Mouse (Mus musculus) lung, embryonic 14.5 days (tissue): ENCODE data around the gene Rap2a. TPM values are rescaled to one million over a fixed set of nuclear protein-coding genes. Genes with fewer than 3 reads are reported as not detected.

Source experiments
- ATAC-seq: fragments of 200-750 bp; cut with Nextera tagmentation; 2 replicates; pipeline ENCODE4 v1.8.0; 2017; ENCODE audit warnings: mild to moderate bottlenecking, moderate TSS enrichment, moderate library complexity; ENCODE audit not compliant: insufficient read depth
- DNase-seq: peaks from one replicate; pipeline ENCODE4 v3.0.0-alpha.2; 2015
- H3K27ac ChIP-seq: fragments of 300-500 bp; sonication (generic); 2 replicates; pipeline ENCODE4 v1.5.1; 2014; ENCODE audit warnings: low read depth, mild to moderate bottlenecking, moderate library complexity
- H3K27me3 ChIP-seq: fragments of 300-500 bp; sonication (generic); 2 replicates; pipeline ENCODE4 v1.6.1; 2014; ENCODE audit warnings: low read length, control low read depth; ENCODE audit not compliant: insufficient read depth
- H3K36me3 ChIP-seq: fragments of 300-500 bp; sonication (generic); 2 replicates; pipeline ENCODE4 v1.6.1; 2014; ENCODE audit warnings: control low read depth; ENCODE audit not compliant: insufficient read depth
- H3K4me1 ChIP-seq: fragments of 300-500 bp; sonication (generic); 2 replicates; pipeline ENCODE4 v1.6.1; 2014; ENCODE audit warnings: antibody characterized with exemption, control low read depth; ENCODE audit not compliant: insufficient read depth
- H3K4me2 ChIP-seq: fragments of 300-500 bp; sonication (generic); 2 replicates; pipeline ENCODE4 v1.6.1; 2014; ENCODE audit warnings: mild to moderate bottlenecking
- H3K4me3 ChIP-seq: fragments of 300-500 bp; sonication (generic); 2 replicates; pipeline ENCODE4 v1.5.1; 2014; ENCODE audit warnings: low read depth, low read length
- H3K9ac ChIP-seq: fragments of 300-500 bp; sonication (generic); 2 replicates; pipeline ENCODE4 v1.6.1; 2014
- H3K9me3 ChIP-seq: fragments of 300-500 bp; sonication (generic); 2 replicates; pipeline ENCODE4 v1.6.1; 2016; ENCODE audit warnings: low read depth, low read length, control low read depth
- CTCF ChIP-seq: IDR thresholded peaks from 2 replicates; pipeline ENCODE4 v1.5.1; 2016; ENCODE audit warnings: antibody characterized with exemption, low read depth
- WGBS: fragments of 180-500 bp; shearing (Covaris S2); extraction: QIAGEN DNeasy Blood & Tissue Kit; methylation state at CpG from one replicate; pipeline ENCODE4 v1.1.7; 2014; 5-methylcytosine and 5-hydroxymethylcytosine counted together
- polyA plus RNA-seq: library from polyadenylated mRNA; unstranded; fragments of >200 nt; fragmentation: Nextera tagmentation; extraction: Ambion mirVana; gene quantifications from 2 replicates; pipeline ENCODE4 v1.2.1, GENCODE M21; 2014

The Rap2a gene
- polyA plus RNA-seq, 1 experiment from 2014 or later = 48.4 TPM

- no peaks in the 10 kb centered on the region for H3K9me3 ChIP-seq
- H3K4me2 ChIP-seq = no peak overlapping the region
- ATAC-seq (no peak), DNase-seq (no peak)
- H3K27ac ChIP-seq = no peak overlapping the region
- TF ChIP-seq CTCF = no peak
- H3K4me3 ChIP-seq = no peak overlapping the region
- H3K4me1 ChIP-seq = 0 out of 2 replicates have a peak, but pooled peaks cover 10% of the 10 kb centered on the region
- WGBS = 83% methylated on average over 6 of the region's 6 CpGs
- peaks cover 13% of the 10 kb centered on the region for H3K36me3 ChIP-seq
- no peaks in the 10 kb centered on the region for H3K27me3 ChIP-seq
- H3K9ac ChIP-seq = no peak overlapping the region
Measured at GRCm38 (mm10) chr14:120499601-120500000, 21.4 kb downstream of the Rap2a start.

GRCm38 (mm10) chr14:120500021-120500560 lies 21.8 kb downstream of the Rap2a start:
- Histone ChIP-seq H3K9ac (no peak overlapping the region), H3K27ac (no peak overlapping the region), H3K36me3 (peaks cover 18% of the 10 kb centered on the region), H3K9me3 (no peaks in the 10 kb centered on the region), H3K4me2 (no peak overlapping the region), H3K4me1 (0 out of 2 replicates have a peak, but pooled peaks cover 10% of the 10 kb centered on the region), H3K27me3 (no peaks in the 10 kb centered on the region), H3K4me3 (no peak overlapping the region)
- ATAC-seq (no peak), DNase-seq (no peak)
- no peak for TF ChIP-seq CTCF
- 75% methylated on average over 12 of the region's 12 CpGs for WGBS

DNA sequence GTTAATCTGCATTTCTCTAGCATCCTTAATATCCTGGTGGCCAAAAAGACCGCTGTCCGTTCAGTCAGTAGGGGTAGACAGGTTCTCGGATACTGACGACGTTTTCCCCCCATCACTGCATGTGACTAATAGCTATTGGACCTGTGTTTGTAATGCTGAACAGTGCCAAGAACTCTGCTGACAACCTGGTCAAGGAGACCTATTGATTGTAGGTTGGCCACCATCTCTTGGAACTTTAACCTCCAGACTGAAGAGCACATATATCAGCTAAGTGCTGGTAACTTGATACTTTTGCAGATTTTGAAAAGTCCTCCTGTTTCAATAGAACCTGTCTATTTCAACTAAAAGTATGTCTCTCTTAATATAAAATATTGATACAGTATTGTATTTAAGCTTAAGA lies 22.5 kb downstream of the Rap2a start:
- ATAC-seq (no peak), DNase-seq (no peak)
- no peak overlapping the region for H3K4me3 ChIP-seq
- H3K27me3 ChIP-seq = no peaks in the 10 kb centered on the region
- no peaks in the 10 kb centered on the region for H3K9me3 ChIP-seq
- H3K9ac ChIP-seq = no peak overlapping the region
- no peak overlapping the region for H3K4me2 ChIP-seq
- WGBS = 86% methylated on average over 5 of the region's 5 CpGs
- peaks cover 23% of the 10 kb centered on the region for H3K36me3 ChIP-seq
- H3K4me1 ChIP-seq = 0 out of 2 replicates have a peak, but pooled peaks cover 10% of the 10 kb centered on the region
- TF ChIP-seq CTCF = no peak
- H3K27ac ChIP-seq = no peak overlapping the region

- H3K27me3 ChIP-seq = no peaks in the 10 kb centered on the region
- H3K4me2 ChIP-seq = no peak overlapping the region
- no peak overlapping the region for H3K27ac ChIP-seq
- H3K4me1 ChIP-seq = peaks cover 9% of the 10 kb centered on the region; the same call in 1 of the 2 replicates
- DNase-seq (no peak), ATAC-seq (no peak)
- no peaks in the 10 kb centered on the region for H3K9me3 ChIP-seq
- no peak overlapping the region for H3K4me3 ChIP-seq
- H3K9ac ChIP-seq = no peak overlapping the region
- WGBS = 93% methylated on average over 12 of the region's 12 CpGs
- H3K36me3 ChIP-seq = peaks cover 37% of the 10 kb centered on the region
- no peak for TF ChIP-seq CTCF
Measured at GRCm38 (mm10) chr14:120503641-120504040, 25.4 kb downstream of the Rap2a start.

- DNase-seq (no peak), ATAC-seq (no peak)
- no peak for TF ChIP-seq CTCF
- H3K9ac ChIP-seq = no peak overlapping the region
- H3K4me2 ChIP-seq = no peak overlapping the region
- no peak overlapping the region for H3K4me3 ChIP-seq
- peaks cover 43% of the 10 kb centered on the region for H3K36me3 ChIP-seq
- WGBS = 90% methylated on average over 12 of the region's 12 CpGs
- H3K9me3 ChIP-seq = no peaks in the 10 kb centered on the region
- peaks cover 12% of the 10 kb centered on the region for H3K4me1 ChIP-seq
- H3K27ac ChIP-seq = no peak overlapping the region
- no peaks in the 10 kb centered on the region for H3K27me3 ChIP-seq
Measured at GRCm38 (mm10) chr14:120504423-120504822, 26.2 kb downstream of the Rap2a start.

- H3K27ac ChIP-seq = no peak overlapping the region
- ATAC-seq = no peak
Measured at GRCm38 (mm10) chr14:120504928-120505461, 26.8 kb downstream of the Rap2a start.

DNA sequence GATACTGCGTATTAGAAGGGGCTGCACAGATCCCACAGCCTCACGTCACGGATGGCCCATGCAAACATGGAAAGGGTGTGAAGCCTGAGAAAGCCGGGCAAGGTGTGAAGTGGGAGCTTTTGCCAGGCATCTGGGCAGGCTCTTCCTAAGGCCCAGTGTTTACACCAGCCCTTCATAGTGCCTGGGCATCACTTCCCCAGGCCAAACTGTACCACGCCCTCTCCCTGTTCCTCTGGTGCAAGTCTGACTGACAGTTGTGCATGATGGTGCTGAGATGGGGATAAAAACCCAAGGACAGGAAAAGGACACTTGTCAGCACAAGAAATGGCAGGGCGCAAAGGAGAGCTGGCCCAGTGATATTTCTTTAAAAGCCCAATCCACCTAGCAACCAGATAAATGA lies 27.7 kb downstream of the Rap2a start:
- Histone ChIP-seq H3K9ac (no peak overlapping the region), H3K4me1 (peaks cover 12% of the 10 kb centered on the region), H3K27me3 (no peaks in the 10 kb centered on the region), H3K9me3 (no peaks in the 10 kb centered on the region), H3K27ac (no peak overlapping the region), H3K4me3 (no peak overlapping the region), H3K4me2 (no peak overlapping the region), H3K36me3 (peaks cover 43% of the 10 kb centered on the region)
- WGBS = 88% methylated on average over 6 of the region's 6 CpGs
- DNase-seq (no peak), ATAC-seq (no peak)
- TF ChIP-seq CTCF = no peak

More at GRCm38 (mm10) chr14:120504928-120505461, 26.8 kb downstream of the Rap2a start:
- Histone ChIP-seq H3K36me3 (peaks cover 43% of the 10 kb centered on the region), H3K4me1 (peaks cover 12% of the 10 kb centered on the region), H3K4me3 (no peak overlapping the region), H3K27me3 (no peaks in the 10 kb centered on the region), H3K4me2 (no peak overlapping the region), H3K9ac (no peak overlapping the region), H3K9me3 (no peaks in the 10 kb centered on the region)
- TF ChIP-seq CTCF = no peak
- WGBS = 76% methylated on average over 18 of the region's 18 CpGs
- DNase-seq = peak; percentile 27
